Mouse (Mus musculus) brain, embryonic 14.5 days (tissue): ENCODE results near the gene Snph.

Experiments
- CTCF ChIP-seq: fragments of 200-500 bp; IDR thresholded peaks from 2 replicates; pipeline ENCODE4 v1.5.1; 2012; ENCODE audit warnings: inconsistent platforms, mild to moderate bottlenecking, moderate library complexity, borderline replicate concordance; ENCODE audit not compliant: insufficient read depth, insufficient read length; ENCODE audit errors: extremely low read depth
- POLR2A ChIP-seq: fragments of 200-500 bp; IDR thresholded peaks from 2 replicates; pipeline ENCODE4 v1.6.1; 2012; ENCODE audit warnings: mild to moderate bottlenecking, inconsistent platforms, borderline replicate concordance; ENCODE audit not compliant: poor library complexity, insufficient read depth, insufficient read length, severe bottlenecking; ENCODE audit errors: extremely low read depth

DNA sequence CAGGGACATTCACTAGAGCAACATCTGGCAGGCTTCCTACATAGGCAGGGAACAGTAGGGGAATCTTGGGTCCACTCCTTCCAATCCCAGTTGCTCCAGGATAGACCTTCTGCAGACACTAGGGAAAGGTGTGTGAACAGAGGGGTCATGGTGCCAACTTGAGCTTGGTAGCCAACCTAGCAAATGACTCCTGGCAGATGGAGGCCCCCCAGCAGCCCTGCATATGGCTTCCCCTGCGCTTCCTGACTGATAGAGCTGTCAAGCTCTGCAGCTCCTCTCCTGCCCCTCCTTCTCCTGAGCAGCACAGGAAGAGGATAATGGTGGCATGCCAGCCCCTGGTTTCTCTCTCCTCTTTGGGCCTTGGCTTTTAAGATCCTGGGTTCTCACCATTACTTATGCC is 24.0 kb downstream of the Snph start:
- TF ChIP-seq CTCF = no peak
- TF ChIP-seq POLR2A = no peak
